Mouse (Mus musculus): ENCODE measurements around the gene Pramel7. TPM values are rescaled to one million over a fixed set of nuclear protein-coding genes. Genes with fewer than 3 reads are reported as not detected.

Pramel7 gene
- polyA plus RNA-seq, 1 experiment from 2014 or later: not detected

DNA sequence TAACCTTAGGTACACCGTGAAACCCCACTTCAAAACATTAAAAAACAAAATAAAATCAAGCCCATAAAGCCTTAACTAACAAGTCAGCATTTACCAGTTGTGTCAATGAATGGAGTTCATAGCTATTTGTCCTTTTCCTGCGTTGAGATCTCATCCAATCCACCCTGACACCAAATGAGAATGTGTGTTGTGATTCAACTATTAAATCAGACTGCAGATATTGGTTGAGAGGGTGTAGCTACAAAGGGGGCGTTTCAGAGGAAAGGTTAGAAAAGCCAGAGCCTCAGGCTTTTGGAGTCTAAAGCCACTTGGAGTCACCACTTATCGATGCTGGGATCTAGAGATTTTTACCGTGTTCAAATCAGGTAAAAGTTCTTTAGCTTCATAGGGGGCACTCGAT is 9.4 kb upstream of the Pramel7 start, which contains the start of gene Pramel6:
Gene Pramel6 (plus strand): TSS at position 301 of the 400 bp plus-strand sequence.
- Histone ChIP-seq H3K27me3 (ENCODE audit: control insufficient read depth, insufficient read depth, low read length) (no peaks in the 10 kb centered on the region), H3K9me3 (ENCODE audit: control insufficient read depth, low read length) (no peaks in the 10 kb centered on the region), H3K4me3 (ENCODE audit: low read depth, low read length) (no peak within 1 kb of the TSS), H3K4me2 (replicated peaks; ENCODE audit: low read depth, low read length) (no peak within 1 kb of the TSS), H3K9ac (ENCODE audit: low read depth, low read length) (no peak within 1 kb of the TSS), H3K27ac (ENCODE audit: low read depth, low read length) (no peak within 1 kb of the TSS), H3K36me3 (ENCODE audit: control insufficient read depth, insufficient read depth, low read length) (no peaks in the 10 kb centered on the region), H3K4me1 (replicated peaks; ENCODE audit: control insufficient read depth, insufficient read depth, low read length) (no peaks in the 10 kb centered on the region)
- no peak for ATAC-seq (ENCODE audit: low FRiP score)
- DNase-seq (ENCODE audit: low spot score): no peak
- 86% methylated on average over 6 of the region's 6 CpGs for WGBS

DNA sequence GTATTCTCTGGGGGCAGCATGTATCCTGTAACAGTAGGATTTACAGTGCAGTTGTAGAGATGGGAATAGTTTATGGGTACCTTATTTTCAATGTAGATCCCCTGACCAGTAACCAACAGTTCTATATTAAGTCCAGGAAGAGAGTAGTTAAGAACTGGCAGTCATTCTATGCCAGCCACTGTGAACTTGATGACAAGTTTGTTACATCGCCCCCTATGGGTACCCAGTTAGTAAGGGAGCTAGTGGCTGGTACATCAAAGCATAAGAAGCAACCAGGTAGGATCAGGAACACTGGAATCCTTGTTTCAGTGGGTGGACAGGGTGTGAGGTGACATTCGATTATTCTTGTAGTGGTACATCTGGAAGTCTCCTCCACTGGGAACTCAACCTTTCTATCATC is 14.6 kb downstream of the Pramel7 start:
- 69% methylated on average over 2 of the region's 2 CpGs for WGBS
- no peak overlapping the region for H3K27ac ChIP-seq (ENCODE audit: low read depth, low read length)
- no peak for DNase-seq (ENCODE audit: low spot score)

GRCm38 (mm10) chr2:87481158-87481557 is 15.7 kb downstream of the Pramel7 start:
- Histone ChIP-seq H3K4me3 (ENCODE audit: low read depth, low read length) (no peak overlapping the region), H3K9me3 (ENCODE audit: control insufficient read depth, low read length) (no peaks in the 10 kb centered on the region), H3K36me3 (ENCODE audit: control insufficient read depth, insufficient read depth, low read length) (no peaks in the 10 kb centered on the region), H3K9ac (ENCODE audit: low read depth, low read length) (no peak overlapping the region), H3K4me2 (replicated peaks; ENCODE audit: low read depth, low read length) (no peak overlapping the region), H3K27ac (ENCODE audit: low read depth, low read length) (no peak overlapping the region), H3K4me1 (replicated peaks; ENCODE audit: control insufficient read depth, insufficient read depth, low read length) (no peaks in the 10 kb centered on the region), H3K27me3 (ENCODE audit: control insufficient read depth, insufficient read depth, low read length) (no peaks in the 10 kb centered on the region)
- DNase-seq (ENCODE audit: low spot score) (no peak), ATAC-seq (ENCODE audit: low FRiP score) (no peak)
- 89% methylated on average over 4 of the region's 4 CpGs for WGBS

More for the DNA sequence above, 14.6 kb downstream of the Pramel7 start:
- Histone ChIP-seq H3K4me3 (ENCODE audit: low read depth, low read length) (no peak overlapping the region), H3K9ac (ENCODE audit: low read depth, low read length) (no peak overlapping the region), H3K36me3 (ENCODE audit: control insufficient read depth, insufficient read depth, low read length) (no peaks in the 10 kb centered on the region), H3K9me3 (ENCODE audit: control insufficient read depth, low read length) (no peaks in the 10 kb centered on the region), H3K4me1 (replicated peaks; ENCODE audit: control insufficient read depth, insufficient read depth, low read length) (no peaks in the 10 kb centered on the region), H3K27me3 (ENCODE audit: control insufficient read depth, insufficient read depth, low read length) (no peaks in the 10 kb centered on the region), H3K4me2 (replicated peaks; ENCODE audit: low read depth, low read length) (no peak overlapping the region)
- ATAC-seq (ENCODE audit: low FRiP score): no peak

DNA sequence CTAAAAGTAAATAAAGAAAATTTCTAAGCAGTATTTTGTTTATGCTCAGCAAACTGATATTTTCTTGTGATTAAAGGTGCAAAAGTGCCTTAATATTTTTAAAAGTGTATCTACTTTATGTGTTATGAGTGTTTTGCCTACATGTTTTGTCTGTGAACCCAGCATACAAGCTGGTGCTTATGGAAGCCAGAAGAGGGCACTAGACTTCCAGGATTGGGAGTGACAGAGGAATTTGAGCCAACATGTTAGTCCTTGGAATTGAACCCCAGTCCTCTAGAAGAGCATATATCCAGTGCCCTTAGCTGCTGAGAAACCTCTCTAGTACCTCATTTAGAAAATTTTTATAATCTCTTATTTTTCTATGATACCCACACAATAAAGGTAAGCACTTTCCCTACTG is 16.7 kb downstream of the Pramel7 start:
- no peak overlapping the region for H3K4me3 ChIP-seq (ENCODE audit: low read depth, low read length)
- no peak for ATAC-seq (ENCODE audit: low FRiP score)
- no peaks in the 10 kb centered on the region for H3K4me1 ChIP-seq (replicated peaks; ENCODE audit: control insufficient read depth, insufficient read depth, low read length)
- H3K27ac ChIP-seq (ENCODE audit: low read depth, low read length): no peak overlapping the region
- DNase-seq (ENCODE audit: low spot score): no peak
- H3K9me3 ChIP-seq (ENCODE audit: control insufficient read depth, low read length): no peaks in the 10 kb centered on the region
- H3K27me3 ChIP-seq (ENCODE audit: control insufficient read depth, insufficient read depth, low read length): no peaks in the 10 kb centered on the region
- no peak overlapping the region for H3K4me2 ChIP-seq (replicated peaks; ENCODE audit: low read depth, low read length)
- no peaks in the 10 kb centered on the region for H3K36me3 ChIP-seq (ENCODE audit: control insufficient read depth, insufficient read depth, low read length)
- no peak overlapping the region for H3K9ac ChIP-seq (ENCODE audit: low read depth, low read length)

GRCm38 (mm10) chr2:87461769-87462168 is 35.1 kb downstream of the Pramel7 start:
- no peak overlapping the region for H3K4me2 ChIP-seq (replicated peaks; ENCODE audit: low read depth, low read length)
- H3K9me3 ChIP-seq (ENCODE audit: control insufficient read depth, low read length): no peaks in the 10 kb centered on the region
- H3K36me3 ChIP-seq (ENCODE audit: control insufficient read depth, insufficient read depth, low read length): no peaks in the 10 kb centered on the region
- DNase-seq (ENCODE audit: low spot score): no peak
- H3K4me3 ChIP-seq (ENCODE audit: low read depth, low read length): no peak overlapping the region
- no peaks in the 10 kb centered on the region for H3K4me1 ChIP-seq (replicated peaks; ENCODE audit: control insufficient read depth, insufficient read depth, low read length)
- 91% methylated on average over 4 of the region's 4 CpGs for WGBS
- H3K9ac ChIP-seq (ENCODE audit: low read depth, low read length): no peak overlapping the region
- no peak for ATAC-seq (ENCODE audit: low FRiP score)
- no peak overlapping the region for H3K27ac ChIP-seq (ENCODE audit: low read depth, low read length)
- H3K27me3 ChIP-seq (ENCODE audit: control insufficient read depth, insufficient read depth, low read length): no peaks in the 10 kb centered on the region

- H3K27me3 ChIP-seq (ENCODE audit: control insufficient read depth, insufficient read depth, low read length): no peaks in the 10 kb centered on the region
- ATAC-seq (ENCODE audit: low FRiP score) (no peak), DNase-seq (ENCODE audit: low spot score) (no peak)
- H3K9ac ChIP-seq (ENCODE audit: low read depth, low read length): no peak within 1 kb of the TSS
- no peak within 1 kb of the TSS for H3K4me3 ChIP-seq (ENCODE audit: low read depth, low read length)
- no peak within 1 kb of the TSS for H3K27ac ChIP-seq (ENCODE audit: low read depth, low read length)
- no peaks in the 10 kb centered on the region for H3K4me1 ChIP-seq (replicated peaks; ENCODE audit: control insufficient read depth, insufficient read depth, low read length)
- no peaks in the 10 kb centered on the region for H3K9me3 ChIP-seq (ENCODE audit: control insufficient read depth, low read length)
- H3K36me3 ChIP-seq (ENCODE audit: control insufficient read depth, insufficient read depth, low read length): no peaks in the 10 kb centered on the region
- H3K4me2 ChIP-seq (replicated peaks; ENCODE audit: low read depth, low read length): no peak within 1 kb of the TSS
These were observed 43.2 kb downstream of the Pramel7 start, which contains the start of gene Olfr1126 for GRCm38 (mm10) chr2:87453662-87454061. Gene Olfr1126, plus strand, starts transcription at chr2:87453962.

Other genes with a start within 250 kb of the Pramel7 start
- not detected in 2 replicates for gene Olfr1115, start 249.1 kb downstream of the Pramel7 start, polyA plus RNA-seq (2014; fragmentation: Nextera tagmentation; extraction: Ambion mirVana)
- not detected in 2 replicates for gene Olfr1116, start 229.6 kb downstream of the Pramel7 start, polyA plus RNA-seq (2014; fragmentation: Nextera tagmentation; extraction: Ambion mirVana)
- not detected in 2 replicates for gene Olfr1118, start 189.5 kb downstream of the Pramel7 start, polyA plus RNA-seq (2014; fragmentation: Nextera tagmentation; extraction: Ambion mirVana)
- not detected in 2 replicates for gene Olfr1120, start 142.3 kb downstream of the Pramel7 start, polyA plus RNA-seq (2014; fragmentation: Nextera tagmentation; extraction: Ambion mirVana)
- not detected in 2 replicates for gene Olfr1121, start 127.2 kb downstream of the Pramel7 start, polyA plus RNA-seq (2014; fragmentation: Nextera tagmentation; extraction: Ambion mirVana)
- not detected in 2 replicates for gene Olfr1122, start 111.2 kb downstream of the Pramel7 start, polyA plus RNA-seq (2014; fragmentation: Nextera tagmentation; extraction: Ambion mirVana)
- not detected in 2 replicates for gene Olfr1123, start 80.5 kb downstream of the Pramel7 start, polyA plus RNA-seq (2014; fragmentation: Nextera tagmentation; extraction: Ambion mirVana)
- 0.06 and 0.09 TPM in 2 replicates for gene Olfr1124, start 66.8 kb downstream of the Pramel7 start, polyA plus RNA-seq (2014; fragmentation: Nextera tagmentation; extraction: Ambion mirVana)
- gene Olfr1126, start 43.1 kb downstream of the Pramel7 start, polyA plus RNA-seq (2014; fragmentation: Nextera tagmentation; extraction: Ambion mirVana): not detected in 2 replicates
- gene Pramel6, start 9.5 kb upstream of the Pramel7 start, polyA plus RNA-seq (2014; fragmentation: Nextera tagmentation; extraction: Ambion mirVana): not detected in 2 replicates
- not detected in 2 replicates for gene Olfr153, start 34.7 kb upstream of the Pramel7 start, polyA plus RNA-seq (2014; fragmentation: Nextera tagmentation; extraction: Ambion mirVana)
- gene Olfr1128, start 48.4 kb upstream of the Pramel7 start, polyA plus RNA-seq (2014; fragmentation: Nextera tagmentation; extraction: Ambion mirVana): not detected in 2 replicates
- not detected in 2 replicates for gene Olfr1129, start 76.8 kb upstream of the Pramel7 start, polyA plus RNA-seq (2014; fragmentation: Nextera tagmentation; extraction: Ambion mirVana)
- gene Olfr1130, start 109.1 kb upstream of the Pramel7 start, polyA plus RNA-seq (2014; fragmentation: Nextera tagmentation; extraction: Ambion mirVana): not detected in 2 replicates
- not detected in 2 replicates for gene Olfr1131, start 130.0 kb upstream of the Pramel7 start, polyA plus RNA-seq (2014; fragmentation: Nextera tagmentation; extraction: Ambion mirVana)
- gene Olfr1132, start 140.4 kb upstream of the Pramel7 start, polyA plus RNA-seq (2014; fragmentation: Nextera tagmentation; extraction: Ambion mirVana): not detected in 2 replicates
- gene Olfr1133, start 150.3 kb upstream of the Pramel7 start, polyA plus RNA-seq (2014; fragmentation: Nextera tagmentation; extraction: Ambion mirVana): not detected in 2 replicates
- not detected in 2 replicates for gene Olfr1134, start 161.4 kb upstream of the Pramel7 start, polyA plus RNA-seq (2014; fragmentation: Nextera tagmentation; extraction: Ambion mirVana)
- gene Olfr1135, start 176.6 kb upstream of the Pramel7 start, polyA plus RNA-seq (2014; fragmentation: Nextera tagmentation; extraction: Ambion mirVana): not detected in 2 replicates
- gene Olfr1136, start 196.9 kb upstream of the Pramel7 start, polyA plus RNA-seq (2014; fragmentation: Nextera tagmentation; extraction: Ambion mirVana): not detected in 2 replicates
- not detected in 2 replicates for gene Olfr1137, start 216.1 kb upstream of the Pramel7 start, polyA plus RNA-seq (2014; fragmentation: Nextera tagmentation; extraction: Ambion mirVana)
- gene Olfr1138, start 242.9 kb upstream of the Pramel7 start, polyA plus RNA-seq (2014; fragmentation: Nextera tagmentation; extraction: Ambion mirVana): not detected in 2 replicates
- not detected in 2 replicates for gene Olfr1140, start 246.7 kb upstream of the Pramel7 start, polyA plus RNA-seq (2014; fragmentation: Nextera tagmentation; extraction: Ambion mirVana)

Data from hindbrain, embryonic 11.5 days (tissue).